Mouse (Mus musculus) megakaryocyte, embryonic 14.5 days (primary cell): Measurements from ENCODE around the gene Inpp5a.

ENCODE experiments used
- FLI1 ChIP-seq: IDR thresholded peaks from 2 replicates; pipeline ENCODE4 v1.6.1; 2012; ENCODE audit warnings: low read length, inconsistent platforms, mixed read lengths
- GATA1 ChIP-seq: IDR thresholded peaks from 3 replicates; pipeline ENCODE4 v1.6.1; 2012; ENCODE audit warnings: mixed read lengths, low read length, inconsistent platforms, borderline replicate concordance

GRCm38 (mm10) chr7:139435749-139436148 lies 46.8 kb downstream of the Inpp5a start:
- TF ChIP-seq GATA1, result no peak
- TF ChIP-seq FLI1, result no peak
